24 mouse cellular contexts compared by ENCODE assay signal in the genomic region with DNA sequence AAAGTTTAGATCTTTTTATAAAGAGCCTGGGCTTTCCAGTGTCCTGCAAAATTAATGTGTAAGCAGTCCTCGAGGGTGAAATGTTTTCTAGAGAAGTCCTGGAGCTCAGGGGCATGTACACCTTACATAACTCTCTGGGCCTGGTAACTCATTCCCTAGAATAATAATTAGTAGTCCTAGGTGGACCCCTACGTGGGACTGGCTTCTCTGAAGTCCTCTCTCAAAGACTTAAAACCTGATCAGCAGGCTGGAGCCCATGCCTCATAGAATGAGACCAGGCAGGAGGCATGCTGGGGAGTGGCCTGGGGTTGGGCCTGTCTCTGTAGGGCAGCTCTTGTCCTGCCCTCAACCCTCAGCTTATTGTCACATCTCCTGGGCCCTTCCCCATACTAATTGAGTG.
DNase-seq lines count a peak whose midpoint lies in the region; ATAC-seq and TF ChIP-seq lines count a peak whose summit lies in the region.
"Had no signal": no experiment of that assay in that cellular context is flagged by ENCODE, and none has a peak within 500 bp of the region (broad histone marks: within the 10 kb centered on the region; RNA-seq: fewer than 3 reads in every experiment).

No protein-coding gene starts in this region.

- H3K4me3 ChIP-seq in bone marrow macrophage, adult 2 months (ENCODE audit: insufficient read depth, low read length): no peak overlapping the region
- H3K4me3 ChIP-seq: hindbrain, embryonic 10.5 days; hindbrain, embryonic 15.5 days; layer of hippocampus, adult 2 months; limb, embryonic 13.5 days had no signal

- POLR2A ChIA-PET in Patski (lab: Charles Lee): interaction anchor here (0.6 kb wide), 1 partner anchor 10 kb away, joined by 4 read pairs; no protein-coding TSS in a partner anchor

- CTCF ChIA-PET in Patski (lab: Charles Lee): interaction anchor here (0.9 to 1.3 kb wide), 3 partner anchors 10 to 59 kb away, joined by 3 to 5 read pairs (median 3); no protein-coding TSS in a partner anchor

- peak overlapping the region; percentile 19 for H3K27ac ChIP-seq in bone marrow macrophage, adult 2 months (ENCODE audit: insufficient read depth, low read depth, low read length)
- H3K27ac ChIP-seq: hindbrain, embryonic 10.5 days; hindbrain, embryonic 15.5 days; limb, embryonic 13.5 days had no signal

- DNase-seq in Patski (ENCODE audit: low read depth, low spot score): no peak
- peak; percentile 87 for DNase-seq in kidney, adult 9 months
- DNase-seq in kidney, postnatal 14 days: peak; percentile 64
- no peak for DNase-seq in gastrocnemius, postnatal 4 days (ENCODE audit: low spot score in 2 of 2)
- no peak for DNase-seq in thymus, postnatal 36 days
- no peak for DNase-seq in right cerebral cortex, adult 18-20 months
- DNase-seq: adrenal gland, adult 2 months; B cell, adult 2 months; cerebellum, adult 2 months; cerebellum, postnatal 36 days; gastrocnemius, postnatal 14 days; heart, adult 18-20 months; heart, postnatal 14 days; lung, postnatal 36 days; midbrain, embryonic 14.5 days; spleen, adult 18-20 months had no signal

- ATAC-seq in Patski: peak; percentile 12
- ATAC-seq: activated CD4-positive, CD25-positive, alpha-beta regulatory T cell, adult 4 months; forebrain, embryonic 14.5 days; inflammation-experienced regulatory T-cells, adult 6 months had no signal

- TF ChIP-seq POLR2A in bone marrow macrophage, adult 2 months (IDR thresholded peaks at IDR 0.05; ENCODE audit: borderline replicate concordance, low read depth, low read length): no peak

- TF ChIP-seq CTCF in Patski (IDR thresholded peaks at IDR 0.05): no peak
- TF ChIP-seq CTCF in bone marrow macrophage, adult 2 months (IDR thresholded peaks at IDR 0.05; ENCODE audit: low read depth, low read length): no peak

- no peaks in the 10 kb centered on the region for H3K27me3 ChIP-seq in Patski
- H3K27me3 ChIP-seq: hindbrain, embryonic 15.5 days; limb, embryonic 13.5 days had no signal

- in situ Hi-C loops in Patski (cut with MboI; ENCODE audit: low pct_unique_long_range_greater_than_20kb): no loop called here

- peaks cover 20% of the 10 kb centered on the region for H3K4me1 ChIP-seq in bone marrow macrophage, adult 2 months (ENCODE audit: control insufficient read depth, insufficient read depth, low read length)
- H3K4me1 ChIP-seq: hindbrain, embryonic 15.5 days; limb, embryonic 13.5 days had no signal

Comparison
In these comparisons a context has a peak if more than half of its experiments do, and no peak if none do; other contexts are left out.
1. DNase-seq: peak in kidney, adult 9 months (single experiment) and kidney, postnatal 14 days (single experiment); none in Patski (single experiment), gastrocnemius, postnatal 4 days (0 of 2), thymus, postnatal 36 days (0 of 2) and right cerebral cortex, adult 18-20 months (single experiment).